Mouse (Mus musculus): ENCODE measurements around the gene Gm13287.
"Not testable (repeated sequence)": the region's sequence is repeated elsewhere in the genome, so short reads cannot be mapped to it uniquely, and the experiment has no call there.

DNA sequence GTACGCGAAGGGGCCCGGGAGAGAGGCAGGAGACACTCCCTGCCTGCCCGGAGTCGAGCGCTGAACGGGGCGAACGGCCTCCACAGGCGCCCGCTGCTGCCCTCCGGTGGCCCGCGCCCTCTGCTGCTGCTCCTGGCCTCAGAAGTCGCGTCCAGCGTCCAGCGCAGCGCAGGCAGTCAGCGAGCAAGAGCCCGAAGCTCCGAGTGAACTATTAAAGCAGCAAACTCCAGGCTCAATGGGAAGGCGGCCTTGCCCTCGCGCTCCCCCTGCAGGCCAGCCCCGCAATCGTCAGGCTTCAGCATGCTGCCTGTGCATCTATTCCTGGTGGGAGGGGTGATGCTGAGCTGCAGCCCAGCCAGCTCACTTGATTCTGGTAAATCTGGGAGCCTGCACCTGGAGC is 17.6 kb upstream of the Gm13287 start, which contains the start of gene Gm13276:
- TF ChIP-seq CTCF (IDR thresholded peaks at IDR 0.05; ENCODE audit: control insufficient read depth, insufficient read depth, insufficient read length); MAX (IDR thresholded peaks at IDR 0.05); MYOD1 (IDR thresholded peaks at IDR 0.05; ENCODE audit: control insufficient read depth, insufficient read length, low read depth); USF1 (IDR thresholded peaks at IDR 0.05; ENCODE audit: low read depth); MYOG (IDR thresholded peaks at IDR 0.05; ENCODE audit: control insufficient read depth, extremely low read depth, insufficient read length); CEBPB (IDR thresholded peaks at IDR 0.05; ENCODE audit: low read depth); FOSL1 (IDR thresholded peaks at IDR 0.05; ENCODE audit: insufficient read depth, low read length, poor library complexity, severe bottlenecking): not testable (repeated sequence)

Data from C2C12 (cell line).